Mouse (Mus musculus) forebrain, embryonic 14.5 days (tissue): ENCODE results near the gene Sept9. TPM values are rescaled to one million over a fixed set of nuclear protein-coding genes. Genes with fewer than 3 reads are reported as not detected.

Experiments
- polyA plus RNA-seq: library from polyadenylated mRNA; unstranded; fragments of >200 nt; fragmentation: Nextera tagmentation; extraction: Ambion mirVana; gene quantifications from 2 replicates; pipeline ENCODE4 v1.2.1, GENCODE M21; 2014

Sept9 gene
- polyA plus RNA-seq, 1 experiment from 2014 or later, result 113 TPM

Other genes starting within 250 kb of the Sept9 start
- 43.6 and 56.3 TPM in 2 replicates for gene Sec14l1, start 84.5 kb upstream of the Sept9 start, polyA plus RNA-seq